Mouse (Mus musculus): Measurements from ENCODE around the gene P2ry12.

P2ry12 gene

GRCm38 (mm10) chr3:59187336-59187735 lies 75.3 kb downstream of the P2ry12 start:
- DNase-seq (ENCODE audit: low spot score in 2 of 2): no peak

DNA sequence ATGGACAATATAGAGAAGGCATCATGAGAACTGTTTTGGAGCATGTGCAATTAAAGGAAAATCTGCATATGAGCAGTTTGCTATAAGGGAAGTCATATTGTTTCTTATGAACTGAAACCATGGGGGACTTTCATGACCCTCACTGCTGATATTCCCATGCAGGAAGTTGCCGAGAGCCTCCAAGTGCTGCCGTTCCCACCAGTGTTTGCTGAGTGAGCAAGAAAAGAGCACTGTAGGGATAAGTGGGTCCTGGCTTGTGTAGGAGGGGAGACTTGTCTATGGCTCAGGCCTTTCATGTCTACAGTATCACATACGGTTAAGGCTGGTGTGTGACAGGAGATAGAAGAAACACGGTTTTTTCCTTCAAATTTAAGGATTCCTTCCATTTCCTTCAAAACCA lies 77.0 kb downstream of the P2ry12 start:
- no peak for DNase-seq (ENCODE audit: low spot score in 2 of 2)

- DNase-seq (ENCODE audit: low spot score in 2 of 2): no peak
Measured at GRCm38 (mm10) chr3:59182129-59182528, 80.5 kb downstream of the P2ry12 start.

DNA sequence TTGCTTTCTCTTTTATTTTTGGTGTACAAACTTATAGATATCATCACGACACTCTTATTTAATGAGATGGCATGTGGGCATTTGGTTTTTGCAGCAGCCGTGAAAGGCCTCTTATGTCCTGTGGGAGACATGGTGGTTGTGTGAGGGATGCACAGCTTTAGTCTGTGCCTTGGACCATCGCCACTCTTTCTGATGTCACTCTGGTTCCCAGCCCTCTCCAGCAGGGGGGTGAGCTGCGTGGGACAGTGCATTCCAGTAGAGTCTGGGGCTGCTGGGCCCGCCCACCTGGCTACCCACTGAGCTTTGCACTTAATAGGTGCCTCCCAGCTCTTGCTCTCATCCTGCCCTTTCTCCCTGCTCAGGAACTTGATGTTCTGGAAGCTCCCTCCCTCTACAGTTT lies 81.5 kb downstream of the P2ry12 start:
- DNase-seq (ENCODE audit: low spot score in 2 of 2): no peak

DNA sequence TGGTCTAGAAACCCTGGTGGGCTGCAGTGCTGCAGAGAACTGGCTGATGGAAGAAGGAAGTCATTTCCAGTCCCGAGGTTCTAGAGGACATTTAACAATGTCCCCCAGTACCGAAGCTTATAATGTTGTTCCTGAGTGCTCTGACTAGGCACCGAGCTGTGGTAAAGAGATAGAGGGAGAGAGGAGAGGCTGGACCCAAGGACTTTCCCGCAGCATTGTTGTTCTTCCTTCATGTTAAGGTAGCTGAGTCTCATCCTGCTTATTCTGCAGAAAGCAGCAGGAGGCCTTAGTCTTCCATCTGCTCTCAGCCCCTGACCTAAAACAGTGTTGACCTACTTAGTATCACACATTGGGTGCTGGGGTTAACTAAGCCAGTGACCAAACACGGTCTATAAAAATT lies 85.8 kb downstream of the P2ry12 start:
- DNase-seq (ENCODE audit: low spot score in 2 of 2): no peak

DNA sequence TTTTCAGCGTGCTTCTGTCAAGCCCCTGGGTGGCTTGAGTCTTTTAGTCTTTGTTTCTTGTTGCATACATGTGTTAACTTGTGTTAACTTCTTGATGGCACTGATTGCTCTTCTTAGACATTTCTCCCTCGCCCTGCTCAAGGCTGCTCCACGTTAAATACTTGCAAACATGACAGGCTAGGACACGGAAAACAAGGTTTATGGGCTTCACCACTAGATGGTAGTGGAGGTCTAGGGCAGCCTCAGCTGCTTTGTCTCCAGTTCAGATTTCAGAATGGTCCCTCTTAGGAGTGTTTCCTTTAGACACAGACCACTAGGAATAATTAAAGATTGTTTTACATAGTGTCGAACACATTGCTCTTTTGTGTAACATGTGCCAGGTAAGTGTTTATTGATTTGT lies 87.4 kb downstream of the P2ry12 start:
- DNase-seq (ENCODE audit: low spot score in 2 of 2): peak; percentile 26 to 58

DNA sequence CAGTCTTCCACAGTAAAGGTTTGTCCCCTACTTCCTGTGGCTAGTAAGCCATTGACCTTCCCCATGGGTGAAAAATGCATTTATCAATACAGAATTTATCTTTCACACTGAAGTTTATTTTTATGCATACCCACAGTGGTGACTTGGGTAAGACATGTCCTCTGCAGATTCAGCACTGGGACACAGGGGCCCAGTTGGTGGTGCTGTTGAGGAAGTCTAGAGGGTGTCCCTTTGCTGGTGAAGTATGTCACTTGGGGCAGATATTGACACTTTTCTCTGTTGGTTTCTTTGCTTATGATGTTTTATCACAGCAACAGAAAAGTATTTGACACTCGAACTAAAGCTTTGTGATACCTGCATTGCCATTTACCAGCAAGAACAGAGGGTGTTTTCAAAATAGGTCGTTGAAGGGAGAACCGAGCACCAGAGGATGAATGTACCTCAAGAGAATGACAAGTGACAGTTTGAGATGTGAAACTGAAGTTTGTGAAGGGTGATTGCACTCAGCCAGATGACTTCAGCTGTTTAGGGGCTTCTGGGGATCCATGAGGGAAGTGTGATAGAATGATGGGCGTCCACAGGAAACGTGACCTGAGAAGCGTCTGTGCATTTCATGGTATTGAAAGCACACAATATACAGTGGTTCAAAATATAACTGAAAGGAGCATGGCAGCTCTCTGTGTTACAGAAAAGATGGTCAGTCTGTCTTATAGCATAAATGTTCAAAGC lies 88.1 kb downstream of the P2ry12 start:
- DNase-seq (ENCODE audit: low spot score in 2 of 2): no peak

GRCm38 (mm10) chr3:59169921-59170627 lies 92.6 kb downstream of the P2ry12 start:
- no peak for DNase-seq (ENCODE audit: low spot score in 2 of 2)

- DNase-seq (ENCODE audit: low spot score in 2 of 2): no peak
Measured at GRCm38 (mm10) chr3:59169215-59169614, 93.5 kb downstream of the P2ry12 start.

DNA sequence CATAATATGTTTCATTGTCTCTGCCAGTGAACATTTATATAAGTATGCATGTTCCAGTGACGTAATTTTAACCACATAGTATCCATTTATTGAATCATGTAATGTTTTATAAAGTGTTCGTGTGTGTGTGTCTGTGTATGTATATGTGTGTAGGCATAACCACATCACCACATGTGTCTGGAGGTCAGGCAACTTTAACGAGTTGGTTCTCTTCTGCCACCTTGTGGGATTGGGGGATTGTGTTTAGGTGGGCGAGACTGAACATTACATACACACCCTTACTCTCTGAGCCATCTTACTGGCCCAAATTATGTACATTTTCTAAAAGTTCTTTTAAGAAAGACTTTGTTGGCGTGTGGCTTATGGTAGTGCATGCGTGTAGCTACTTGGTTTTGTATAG lies 94.2 kb downstream of the P2ry12 start:
- DNase-seq (ENCODE audit: low spot score in 2 of 2): no peak

DNA sequence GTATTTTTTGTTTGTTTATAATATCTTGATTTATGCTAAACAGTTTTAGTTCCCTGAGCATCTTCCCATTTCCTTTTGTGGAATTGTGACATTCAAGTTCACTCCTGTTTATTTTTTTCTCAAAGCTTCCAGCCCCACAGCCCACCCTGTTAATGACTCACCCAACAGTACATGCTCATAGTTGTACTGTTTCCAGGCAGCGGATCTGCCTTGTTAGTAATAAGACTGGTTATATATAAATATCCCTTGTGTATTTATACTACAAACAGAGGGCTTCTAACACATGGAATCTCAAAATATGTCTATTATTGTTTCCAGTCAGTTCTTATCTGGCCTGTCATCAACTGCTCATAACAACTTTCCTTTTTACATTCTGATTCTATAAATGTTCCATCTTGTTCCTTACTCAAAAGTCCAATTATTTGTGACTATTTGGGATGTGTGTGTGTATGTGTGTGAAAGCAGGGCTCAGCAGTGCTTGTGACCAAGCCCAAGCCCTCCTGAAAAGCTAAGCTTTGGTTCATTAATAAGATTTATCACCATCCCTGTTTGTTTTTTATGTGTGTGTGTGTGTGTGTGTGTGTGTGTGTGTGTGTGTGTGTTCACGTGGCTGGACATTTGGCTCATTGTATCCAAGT lies 95.1 kb downstream of the P2ry12 start:
- no peak for DNase-seq (ENCODE audit: low spot score in 2 of 2)

Measured in urinary bladder, postnatal 36 days (tissue).